Comparison of ENCODE assay signal across 8 mouse cellular contexts in the genomic region with DNA sequence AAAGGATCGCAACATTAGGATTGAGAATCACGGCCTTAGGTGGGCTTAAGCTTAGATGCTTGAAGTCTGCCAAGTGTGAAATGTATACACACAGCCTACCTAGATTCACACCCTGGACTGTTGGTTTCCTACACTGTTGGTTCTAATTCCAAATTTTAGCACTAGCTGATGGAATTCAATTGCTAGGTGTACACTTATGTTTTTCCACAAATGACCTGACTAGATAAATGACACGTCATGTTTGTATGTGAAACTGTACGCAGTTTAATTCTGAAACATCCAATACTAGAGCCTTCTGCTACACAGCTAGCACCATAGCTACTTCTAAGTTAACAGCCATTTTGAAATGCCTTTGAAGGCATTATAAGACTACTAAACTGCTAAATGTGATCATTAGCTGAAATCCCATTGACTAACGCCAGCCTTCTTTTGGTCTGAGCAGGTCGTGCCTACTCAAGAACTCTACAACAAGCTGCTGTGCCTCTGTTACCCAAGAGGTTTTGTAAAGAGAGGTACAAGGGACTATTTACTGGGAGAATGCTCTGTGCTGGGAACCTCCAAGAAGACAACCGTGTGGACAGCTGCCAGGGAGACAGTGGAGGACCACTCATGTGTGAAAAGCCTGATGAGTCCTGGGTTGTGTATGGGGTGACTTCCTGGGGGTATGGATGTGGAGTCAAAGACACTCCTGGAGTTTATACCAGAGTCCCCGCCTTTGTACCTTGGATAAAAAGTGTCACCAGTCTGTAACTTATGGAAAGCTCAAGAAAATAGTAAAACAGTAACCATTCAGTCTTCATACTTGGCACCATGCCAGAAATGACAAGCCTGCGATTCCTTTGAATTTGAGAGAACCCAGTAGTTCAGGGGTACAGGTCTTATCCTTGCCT. TPM values are rescaled to one million over a fixed set of nuclear protein-coding genes. Genes with fewer than 3 reads are reported as not detected.
DNase-seq lines count a peak whose midpoint lies in the region; ATAC-seq and TF ChIP-seq lines count a peak whose summit lies in the region.

No protein-coding gene starts in this region.

- H3K27ac ChIP-seq in forebrain, embryonic 12.5 days, result no peak overlapping the region
- peak overlapping the region; percentile 85 for H3K27ac ChIP-seq in kidney, embryonic 15.5 days
- no peak overlapping the region; the same call in 1 of the 2 replicates for H3K27ac ChIP-seq in midbrain, embryonic 13.5 days

- H3K9ac ChIP-seq in forebrain, embryonic 12.5 days, result no peak overlapping the region
- H3K9ac ChIP-seq in kidney, embryonic 15.5 days, result peak overlapping the region; percentile 84; the same call in 1 of the 2 replicates
- no peak overlapping the region for H3K9ac ChIP-seq in midbrain, embryonic 13.5 days (replicated peaks)

- DNase-seq in layer of hippocampus, postnatal 10 days (ENCODE audit: low spot score in 2 of 2), result peak; percentile 19 to 41
- no peak for DNase-seq in layer of hippocampus, postnatal 25 days (ENCODE audit: extremely low spot score in 1 of 2, low spot score in 1 of 2)
- DNase-seq in G1E (ENCODE audit: low spot score), result no peak
- DNase-seq in frontal cortex, postnatal 14 days (ENCODE audit: low spot score in 2 of 2), result no peak
- no peak for DNase-seq in layer of hippocampus, postnatal 14 days (ENCODE audit: low spot score in 2 of 2)

- H3K27me3 ChIP-seq in G1E (ENCODE audit: insufficient read depth, low read length), result no peaks in the 10 kb centered on the region
- no peaks in the 10 kb centered on the region for H3K27me3 ChIP-seq in forebrain, embryonic 12.5 days
- no peaks in the 10 kb centered on the region for H3K27me3 ChIP-seq in kidney, embryonic 15.5 days
- no peaks in the 10 kb centered on the region for H3K27me3 ChIP-seq in midbrain, embryonic 13.5 days

- peaks cover 22% of the 10 kb centered on the region for H3K36me3 ChIP-seq in G1E (replicated peaks)
- H3K36me3 ChIP-seq in forebrain, embryonic 12.5 days (replicated peaks), result peaks cover 12% of the 10 kb centered on the region; the same call in 1 of the 2 replicates
- peaks cover 23% of the 10 kb centered on the region; the same call in 1 of the 2 replicates for H3K36me3 ChIP-seq in kidney, embryonic 15.5 days
- H3K36me3 ChIP-seq in midbrain, embryonic 13.5 days, result peaks cover 4% of the 10 kb centered on the region

- H3K4me2 ChIP-seq in forebrain, embryonic 12.5 days, result peak overlapping the region; percentile 66
- peak overlapping the region; percentile 75 for H3K4me2 ChIP-seq in kidney, embryonic 15.5 days
- peak overlapping the region; percentile 83 for H3K4me2 ChIP-seq in midbrain, embryonic 13.5 days (replicated peaks)

- TF ChIP-seq CTCF in G1E (IDR thresholded peaks at IDR 0.05; ENCODE audit: low read depth, low read length), result no peak

- H3K4me1 ChIP-seq in G1E (ENCODE audit: insufficient read depth, low read depth, low read length), result peaks cover 18% of the 10 kb centered on the region
- peaks cover 18% of the 10 kb centered on the region for H3K4me1 ChIP-seq in forebrain, embryonic 12.5 days
- H3K4me1 ChIP-seq in kidney, embryonic 15.5 days, result peaks cover 24% of the 10 kb centered on the region
- peaks cover 33% of the 10 kb centered on the region for H3K4me1 ChIP-seq in midbrain, embryonic 13.5 days (replicated peaks)

- H3K4me3 ChIP-seq in G1E (ENCODE audit: low read depth, low read length), result no peak overlapping the region; the same call in 1 of the 2 replicates
- H3K4me3 ChIP-seq in forebrain, embryonic 12.5 days (replicated peaks), result no peak overlapping the region; the same call in 1 of the 2 replicates
- H3K4me3 ChIP-seq in kidney, embryonic 15.5 days (replicated peaks), result peak overlapping the region; percentile 75
- no peak overlapping the region for H3K4me3 ChIP-seq in midbrain, embryonic 13.5 days (replicated peaks)

- no peaks in the 10 kb centered on the region for H3K9me3 ChIP-seq in G1E (replicated peaks)
- no peaks in the 10 kb centered on the region for H3K9me3 ChIP-seq in forebrain, embryonic 12.5 days
- H3K9me3 ChIP-seq in kidney, embryonic 15.5 days (replicated peaks), result no peaks in the 10 kb centered on the region
- no peaks in the 10 kb centered on the region for H3K9me3 ChIP-seq in midbrain, embryonic 13.5 days

- WGBS in forebrain, embryonic 12.5 days, result 50% methylated on average over 9 of the region's 9 CpGs
- 51% methylated on average over 9 of the region's 9 CpGs for WGBS in kidney, embryonic 15.5 days
- 49% methylated on average over 9 of the region's 9 CpGs for WGBS in midbrain, embryonic 13.5 days

- ATAC-seq in G1E (ENCODE audit: extremely low read depth, insufficient number of reproducible peaks, low FRiP score, poor library complexity, severe bottlenecking), result peak; percentile 4; the same call in 1 of the 2 replicates
- ATAC-seq in forebrain, embryonic 12.5 days (ENCODE audit: low FRiP score), result no peak
- no peak for ATAC-seq in kidney, embryonic 15.5 days (replicated peaks; ENCODE audit: low FRiP score)
- ATAC-seq in midbrain, embryonic 13.5 days, result no peak

RNA-seq across cellular contexts. Expression of a gene that starts 59.3 kb away (rescaled TPM):
- total RNA-seq in layer of hippocampus, postnatal 10 days (2021), result 10 to 100 TPM; 19.4 to 24.9 TPM
- total RNA-seq in layer of hippocampus, postnatal 25 days (2021), result 10 to 100 TPM; 11.3 to 13.4 TPM
- not detected in 2 replicates for total RNA-seq in G1E (2014; fragmentation: Nextera tagmentation)
- total RNA-seq in G1E (2017), result 0.05 TPM in 1 of 2 replicates, not detected in the other
- not detected in 2 replicates for polyA plus RNA-seq in G1E (2012)
- polyA plus RNA-seq in forebrain, embryonic 12.5 days (2016; fragmentation: Nextera tagmentation; extraction: Ambion mirVana), result 1.7 and 3.1 TPM in 2 replicates
- 5.6 and 6.8 TPM in 2 replicates for polyA plus RNA-seq in kidney, embryonic 15.5 days (2015; fragmentation: Nextera tagmentation; extraction: Ambion mirVana)
- 7.6 and 8.6 TPM in 2 replicates for polyA plus RNA-seq in midbrain, embryonic 13.5 days (2015; fragmentation: Nextera tagmentation; extraction: Ambion mirVana)
- 1 to 10 TPM; 7.6 to 9.6 TPM for total RNA-seq in layer of hippocampus, postnatal 14 days (2021)

Comparison
In these comparisons a context has a peak if more than half of its experiments do, and no peak if none do; other contexts are left out.
1. DNase-seq: peak in layer of hippocampus, postnatal 10 days (2 of 2); none in layer of hippocampus, postnatal 25 days (0 of 2), G1E (single experiment), frontal cortex, postnatal 14 days (0 of 2) and layer of hippocampus, postnatal 14 days (0 of 2).
2. RNA of a gene that starts 59.3 kb away (total RNA-seq): 19.4 to 24.9 TPM in layer of hippocampus, postnatal 10 days, 11.3 to 13.4 TPM in layer of hippocampus, postnatal 25 days and 7.6 to 9.6 TPM in layer of hippocampus, postnatal 14 days; 0.05 TPM in G1E; every median in the first group is over 4 times any median in the second.
3. Peak in every context shown above with its lines, with median percentiles within 50 percentile points of each other: H3K4me2 ChIP-seq.